Mouse (Mus musculus): ENCODE results near the gene Scin.

- no peak for TF ChIP-seq CTCF (IDR thresholded peaks at IDR 0.05)
- no peak for TF ChIP-seq POLR2A (IDR thresholded peaks at IDR 0.05; ENCODE audit: insufficient read depth, low read depth, low read length)
Observed at GRCm38 (mm10) chr12:40090017-40090416, 44.0 kb downstream of the Scin start.

Measured in heart, adult 2 months (tissue).